Mouse (Mus musculus): Measurements from ENCODE around the gene Zfp763.
A peak's percentile ranks its signal among the peaks of the same experiment; 100 is the strongest.
"Not testable (repeated sequence)": the region's sequence is repeated elsewhere in the genome, so short reads cannot be mapped to it uniquely, and the experiment has no call there.

The Zfp763 gene

GRCm38 (mm10) chr17:33032900-33033891 is at the start of gene Zfp763:
Gene Zfp763, minus strand, starts transcription at chr17:33033402.
- DNase-seq (ENCODE audit: low spot score in 2 of 2) = peak; percentile 74 to 77

GRCm38 (mm10) chr17:33067958-33068357 is 34.8 kb upstream of the Zfp763 start, which contains the start of gene 4921501E09Rik:
Gene 4921501E09Rik, minus strand, starts transcription at chr17:33068058.
- DNase-seq (ENCODE audit: low spot score in 2 of 2) = no peak

GRCm38 (mm10) chr17:33063001-33063400 is 29.8 kb upstream of the Zfp763 start:
- no peak for DNase-seq (ENCODE audit: low spot score in 2 of 2)

- DNase-seq (ENCODE audit: low spot score in 2 of 2) = no peak
Measured at GRCm38 (mm10) chr17:33058791-33059190, 25.6 kb upstream of the Zfp763 start.

- DNase-seq (ENCODE audit: low spot score in 2 of 2) = no peak
Measured at GRCm38 (mm10) chr17:33032376-33032775, 826 bp downstream of the Zfp763 start.

GRCm38 (mm10) chr17:33020434-33020833 is 12.8 kb downstream of the Zfp763 start:
- not testable (repeated sequence) for DNase-seq (ENCODE audit: low spot score in 2 of 2)

- DNase-seq (ENCODE audit: low spot score in 2 of 2) = no peak
Measured at GRCm38 (mm10) chr17:33008337-33008736, 24.9 kb downstream of the Zfp763 start.

GRCm38 (mm10) chr17:32998492-32998891 is 34.7 kb downstream of the Zfp763 start:
- no peak for DNase-seq (ENCODE audit: low spot score in 2 of 2)

GRCm38 (mm10) chr17:32992699-32993474 is 40.3 kb downstream of the Zfp763 start, which contains the start of gene Zfp952:
Gene Zfp952, plus strand, starts transcription at chr17:32993129.
- peak; percentile 82 to 88 for DNase-seq (ENCODE audit: low spot score in 2 of 2)

- DNase-seq (ENCODE audit: low spot score in 2 of 2) = no peak
Measured at GRCm38 (mm10) chr17:32991965-32992698, 41.1 kb downstream of the Zfp763 start.

GRCm38 (mm10) chr17:32986301-32986700 is 46.9 kb downstream of the Zfp763 start:
- DNase-seq (ENCODE audit: low spot score in 2 of 2) = no peak

GRCm38 (mm10) chr17:32981361-32981760 is 51.8 kb downstream of the Zfp763 start:
- DNase-seq (ENCODE audit: low spot score in 2 of 2) = no peak

Measured in frontal cortex, postnatal 10 days (tissue).